Mouse (Mus musculus) small intestine, adult 2 months (tissue): ENCODE results near the gene Serpina1b. TPM values are rescaled to one million over a fixed set of nuclear protein-coding genes. Genes with fewer than 3 reads are reported as not detected.
"Not testable (repeated sequence)": the region's sequence is repeated elsewhere in the genome, so short reads cannot be mapped to it uniquely, and the experiment has no call there.

Experiments
- H3K27ac ChIP-seq: fragments of 200-500 bp; 2 replicates; pipeline ENCODE4 v1.5.1; 2012; ENCODE audit warnings: low read depth, low read length, control low read depth, inconsistent platforms; ENCODE audit not compliant: insufficient read depth
- H3K27me3 ChIP-seq: fragments of 200-500 bp; 2 replicates; pipeline ENCODE4 v1.6.1; 2012; ENCODE audit warnings: mild to moderate bottlenecking, moderate library complexity, low read length, inconsistent platforms; ENCODE audit not compliant: control insufficient read depth, insufficient read depth
- H3K36me3 ChIP-seq: fragments of 200-500 bp; 2 replicates; pipeline ENCODE4 v1.6.1; 2012; ENCODE audit warnings: mild to moderate bottlenecking, low read length, control low read depth, inconsistent platforms; ENCODE audit not compliant: control insufficient read depth, insufficient read depth
- H3K4me1 ChIP-seq: fragments of 200-500 bp; 2 replicates; pipeline ENCODE4 v1.6.1; 2012; ENCODE audit warnings: low read length, inconsistent platforms, mixed read lengths; ENCODE audit not compliant: control insufficient read depth, insufficient read depth, insufficient read length
- H3K4me3 ChIP-seq: fragments of 200-500 bp; 2 replicates; pipeline ENCODE4 v1.5.1; 2012; ENCODE audit warnings: low read depth, mild to moderate bottlenecking, control low read depth, inconsistent platforms, low read length, moderate library complexity
- CTCF ChIP-seq: fragments of 200-500 bp; IDR thresholded peaks from 2 replicates; pipeline ENCODE4 v1.5.1; 2012; ENCODE audit warnings: low read depth, mild to moderate bottlenecking, control low read depth, inconsistent platforms, low read length, moderate library complexity, mixed read lengths; ENCODE audit not compliant: insufficient replicate concordance, insufficient read length; ENCODE audit errors: extremely low read depth
- POLR2A ChIP-seq: fragments of 200-500 bp; IDR thresholded peaks from 2 replicates; pipeline ENCODE4 v1.6.1; 2012; ENCODE audit warnings: low read depth, mild to moderate bottlenecking, control low read depth, inconsistent platforms, low read length, moderate library complexity
- WGBS: fragments of 180-500 bp; shearing (Covaris S2); methylation state at CpG from one replicate; pipeline ENCODE4 v1.1.7; 2018; 5-methylcytosine and 5-hydroxymethylcytosine counted together
- polyA plus RNA-seq: library from polyadenylated mRNA; depleted of rRNA; stranded (reverse); fragments of >200 nt; gene quantifications from 2 replicates; pipeline ENCODE4 v1.2.3, GENCODE M21; 2012

Serpina1b gene
- polyA plus RNA-seq, 1 experiment, result 7.9 TPM

DNA sequence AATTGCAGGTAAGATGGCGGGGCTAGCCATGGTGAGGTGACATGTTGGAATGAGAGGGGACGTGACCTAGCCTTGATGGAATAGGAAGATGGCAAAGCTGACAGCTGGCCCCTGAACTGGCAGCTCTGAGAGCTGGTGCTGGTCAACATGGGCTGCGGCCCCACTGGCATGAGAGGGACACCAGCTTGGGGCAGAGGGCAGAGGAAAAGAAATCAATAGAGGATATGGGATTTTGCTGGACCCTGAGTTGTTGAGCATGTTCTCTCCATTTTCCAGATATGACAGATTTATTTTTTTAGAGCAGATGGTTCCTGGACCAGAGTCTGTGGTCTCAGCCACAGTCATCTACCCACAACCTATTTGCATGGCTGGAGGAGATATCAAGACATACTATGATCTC, 67.1 kb downstream of the Serpina1b start:
- not testable (repeated sequence) for H3K4me3 ChIP-seq, H3K36me3 ChIP-seq, H3K4me1 ChIP-seq, H3K27ac ChIP-seq, H3K27me3 ChIP-seq
- 85% methylated on average over 3 of the region's 3 CpGs for WGBS

DNA sequence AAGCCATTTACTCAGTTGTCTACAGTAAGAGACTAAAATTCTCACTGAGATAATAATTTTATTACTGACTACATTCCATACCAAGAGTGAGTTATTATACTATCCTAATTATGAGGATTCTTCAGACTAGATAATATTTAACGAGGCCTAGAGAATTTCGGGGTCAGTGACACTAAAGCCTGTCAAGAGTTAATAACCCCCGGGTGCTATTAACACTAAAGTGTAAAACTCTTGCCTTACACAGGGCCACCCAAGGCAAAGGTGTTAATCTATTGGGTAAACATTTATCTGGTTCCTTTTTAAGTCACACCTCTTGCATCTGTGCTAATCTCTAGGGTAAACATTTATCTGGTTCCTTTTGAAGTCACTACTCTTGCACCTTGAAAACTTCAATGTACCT, 69.9 kb downstream of the Serpina1b start:
- WGBS, result 83% methylated on average over 3 of the region's 3 CpGs
- H3K4me1 ChIP-seq, H3K4me3 ChIP-seq, H3K27me3 ChIP-seq, H3K27ac ChIP-seq, H3K36me3 ChIP-seq: not testable (repeated sequence)

DNA sequence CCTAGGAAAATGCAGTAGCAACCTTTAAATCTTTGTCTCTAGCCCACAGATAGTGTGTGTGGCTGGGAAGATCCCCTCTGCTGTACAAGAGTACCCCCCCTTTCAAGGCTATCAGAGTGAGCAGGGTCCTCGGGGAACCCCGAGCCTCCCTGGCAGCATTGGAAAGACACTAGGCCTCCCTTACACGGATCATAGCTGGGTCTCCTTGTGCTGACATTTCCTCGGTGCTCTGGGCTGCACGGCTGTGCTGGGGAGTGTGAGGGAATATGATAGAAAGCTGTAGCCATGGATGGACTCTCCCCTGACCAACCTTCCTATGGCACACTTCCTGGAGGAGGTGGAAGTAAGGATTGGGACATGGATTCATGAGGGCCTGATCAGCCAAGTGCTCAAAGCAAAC, 84.2 kb downstream of the Serpina1b start:
- not testable (repeated sequence) for H3K4me3 ChIP-seq, H3K36me3 ChIP-seq
- WGBS, result 81% methylated on average over 5 of the region's 5 CpGs

DNA sequence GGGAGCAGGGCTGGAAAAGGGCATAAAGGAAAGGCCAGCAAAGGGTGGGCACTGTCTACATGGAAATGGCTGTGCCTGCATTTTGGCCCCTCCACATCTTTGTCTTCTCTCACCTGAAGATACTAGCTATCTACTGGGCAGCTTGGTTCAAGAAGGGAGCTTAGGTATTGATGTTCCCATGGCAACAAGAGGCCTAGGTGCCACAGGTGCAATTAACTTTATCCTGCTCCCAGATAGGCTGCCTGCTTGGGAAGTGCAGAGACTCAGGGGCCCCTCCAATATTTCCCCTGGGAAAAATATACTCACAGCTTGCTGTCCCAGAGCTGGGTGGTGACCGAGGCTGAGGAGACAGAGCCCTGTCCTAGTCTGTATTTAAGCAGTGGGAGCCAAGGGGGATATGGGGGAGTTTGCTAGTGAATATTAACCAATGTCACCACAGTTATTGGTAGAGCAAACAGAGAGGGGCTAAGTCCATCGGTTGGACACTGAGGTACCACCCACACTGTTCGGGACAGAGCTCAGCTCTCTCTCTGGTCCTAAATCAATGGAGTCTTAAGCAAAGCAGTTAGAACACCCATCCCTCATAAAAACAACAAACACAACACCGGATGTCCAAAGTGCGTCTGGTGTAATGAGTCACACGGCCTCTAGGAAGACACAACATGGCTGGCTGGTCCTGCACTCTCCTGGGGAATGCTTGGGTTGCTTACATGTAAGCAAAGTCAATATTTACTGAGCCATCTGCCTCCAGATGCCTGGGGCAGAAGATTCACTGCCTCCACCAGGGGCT, 92.2 kb downstream of the Serpina1b start:
- not testable (repeated sequence) for H3K27ac ChIP-seq, H3K36me3 ChIP-seq, H3K4me1 ChIP-seq, H3K4me3 ChIP-seq, H3K27me3 ChIP-seq
- WGBS, result 29% methylated on average over 6 of the region's 6 CpGs

More for the DNA sequence above, 84.2 kb downstream of the Serpina1b start:
- H3K27me3 ChIP-seq, H3K27ac ChIP-seq, H3K4me1 ChIP-seq: not testable (repeated sequence)

DNA sequence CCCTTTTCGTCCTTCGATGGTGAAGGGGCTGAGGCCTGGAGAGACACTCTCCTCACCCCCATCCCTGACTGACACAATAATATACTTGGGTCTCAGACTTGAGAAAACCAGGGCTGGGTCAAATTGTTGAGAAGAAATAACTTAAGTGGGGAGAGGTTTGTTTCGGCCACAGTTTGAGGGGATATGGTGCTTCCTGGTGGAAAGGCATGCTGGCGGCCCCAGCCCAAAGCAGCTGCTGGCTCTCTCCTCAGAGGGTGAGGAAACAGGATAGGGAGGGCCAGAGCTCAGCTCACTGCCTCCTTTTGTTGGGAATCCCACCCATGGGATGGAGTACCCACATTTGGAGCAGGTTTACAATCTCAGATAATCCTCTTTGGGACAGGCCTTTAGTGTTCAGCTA, 94.6 kb downstream of the Serpina1b start:
- H3K4me3 ChIP-seq, H3K27ac ChIP-seq, H3K36me3 ChIP-seq, H3K4me1 ChIP-seq, H3K27me3 ChIP-seq: not testable (repeated sequence)
- 83% methylated on average over 4 of the region's 4 CpGs for WGBS

DNA sequence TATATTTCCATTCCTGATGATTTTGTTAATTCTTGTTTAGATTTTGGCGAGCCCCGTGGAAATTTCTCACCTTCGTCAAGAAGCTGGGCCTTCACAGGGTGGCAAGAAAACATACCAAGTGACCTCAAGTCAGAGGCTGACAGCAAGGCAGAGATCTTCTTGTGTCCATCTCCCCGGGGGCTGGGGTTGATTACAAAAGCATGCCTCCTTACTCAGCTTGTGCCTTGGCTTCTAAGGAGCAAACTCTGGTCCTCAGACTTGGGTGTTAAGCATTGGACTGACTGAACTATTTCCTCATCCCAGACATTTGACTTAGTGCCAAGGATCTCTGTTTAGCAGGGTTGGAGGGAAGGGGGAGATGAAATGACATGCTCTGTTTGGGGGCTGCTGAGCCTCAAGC, 95.1 kb downstream of the Serpina1b start:
- H3K4me3 ChIP-seq, H3K36me3 ChIP-seq, H3K27me3 ChIP-seq, H3K27ac ChIP-seq, H3K4me1 ChIP-seq: not testable (repeated sequence)
- WGBS, result 75% methylated on average over 4 of the region's 4 CpGs

DNA sequence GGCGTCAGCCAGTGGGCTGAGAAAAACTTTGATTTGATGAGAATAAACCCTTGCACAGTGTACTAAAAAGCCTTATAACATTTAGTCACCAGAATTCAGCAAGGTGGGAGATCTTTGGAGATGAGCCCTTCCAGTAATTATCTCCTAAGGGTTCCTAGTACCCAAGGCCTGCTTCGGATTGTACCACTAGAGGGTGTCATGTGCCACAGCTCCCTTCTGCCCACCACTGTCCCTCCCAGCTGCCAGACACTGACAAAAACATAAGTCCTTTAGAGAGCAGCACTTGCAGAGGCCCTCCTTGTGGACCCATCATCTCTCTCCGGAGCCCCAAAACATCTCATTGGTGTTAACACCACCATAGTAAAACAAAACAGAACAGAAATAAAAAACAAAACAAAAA, 118.6 kb downstream of the Serpina1b start:
- Histone ChIP-seq H3K36me3 (no peaks in the 10 kb centered on the region), H3K4me3 (no peak overlapping the region), H3K27ac (no peak overlapping the region), H3K27me3 (no peaks in the 10 kb centered on the region), H3K4me1 (peaks cover 9% of the 10 kb centered on the region; the same call in 1 of the 2 replicates)
- TF ChIP-seq CTCF (peak; percentile 27; the same call in 1 of the 2 replicates), POLR2A (no peak)
- WGBS, result 81% methylated on average over 3 of the region's 3 CpGs

DNA sequence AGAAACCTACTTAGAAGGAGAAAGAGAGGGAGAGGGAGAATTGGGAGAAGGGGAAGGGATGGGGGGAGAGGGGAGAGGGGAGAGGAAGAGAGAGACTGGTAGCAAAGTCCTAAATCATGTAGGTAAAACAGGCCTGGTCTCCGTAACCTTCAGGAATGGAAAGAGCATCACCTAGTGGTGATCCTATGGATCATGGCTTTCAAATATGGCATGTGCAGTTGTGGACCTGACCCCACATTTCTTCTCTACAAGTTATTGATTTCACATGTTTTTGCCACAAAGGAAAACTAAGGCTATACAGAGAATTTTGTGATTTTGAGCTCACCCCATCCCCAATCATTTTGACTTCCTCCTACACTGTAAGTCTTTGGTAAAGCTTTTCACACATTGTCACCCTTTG, 119.8 kb downstream of the Serpina1b start:
- Histone ChIP-seq H3K27ac (no peak overlapping the region), H3K27me3 (no peaks in the 10 kb centered on the region), H3K4me1 (peaks cover 15% of the 10 kb centered on the region; the same call in 1 of the 2 replicates), H3K4me3 (no peak overlapping the region), H3K36me3 (no peaks in the 10 kb centered on the region)
- 43% methylated on average over 1 of the region's 1 CpGs for WGBS
- no peak for TF ChIP-seq POLR2A
- TF ChIP-seq CTCF, result no peak
